Mouse (Mus musculus) stomach, embryonic 16.5 days (tissue): ENCODE results near the gene Erv3. TPM values are rescaled to one million over a fixed set of nuclear protein-coding genes. Genes with fewer than 3 reads are reported as not detected.

ENCODE experiments used
- ATAC-seq: fragments of 200-750 bp; cut with Nextera tagmentation; 2 replicates; pipeline ENCODE4 v1.8.0; 2017; ENCODE audit warnings: moderate number of reproducible peaks, moderate TSS enrichment; ENCODE audit not compliant: insufficient read depth, low FRiP score
- H3K27ac ChIP-seq: fragments of 300-500 bp; sonication (generic); 2 replicates; pipeline ENCODE4 v1.5.1; 2014; ENCODE audit warnings: low read length
- H3K27me3 ChIP-seq: fragments of 300-500 bp; sonication (generic); 2 replicates; pipeline ENCODE4 v1.6.1; 2014; ENCODE audit warnings: low read length, control low read depth, mixed read lengths; ENCODE audit not compliant: control insufficient read depth, insufficient read depth
- H3K36me3 ChIP-seq: fragments of 300-500 bp; sonication (generic); 2 replicates; pipeline ENCODE4 v1.6.1; 2014; ENCODE audit warnings: low read length; ENCODE audit not compliant: control insufficient read depth, insufficient read depth
- H3K4me1 ChIP-seq: fragments of 300-500 bp; sonication (generic); 2 replicates; pipeline ENCODE4 v1.6.1; 2014; ENCODE audit warnings: low read length, control low read depth, mixed read lengths; ENCODE audit not compliant: control insufficient read depth, insufficient read depth
- H3K4me2 ChIP-seq: fragments of 300-500 bp; sonication (generic); 2 replicates; pipeline ENCODE4 v1.6.1; 2014; ENCODE audit warnings: low read depth, low read length, mixed read lengths
- H3K4me3 ChIP-seq: fragments of 300-500 bp; sonication (generic); replicated peaks from 2 replicates; pipeline ENCODE4 v1.5.1; 2014; ENCODE audit warnings: mild to moderate bottlenecking, low read length
- H3K9ac ChIP-seq: fragments of 300-500 bp; sonication (generic); 2 replicates; pipeline ENCODE4 v1.6.1; 2014; ENCODE audit warnings: low read length
- H3K9me3 ChIP-seq: fragments of 300-500 bp; sonication (generic); replicated peaks from 2 replicates; pipeline ENCODE4 v1.6.1; 2016; ENCODE audit warnings: low read length, control low read depth; ENCODE audit not compliant: control insufficient read depth
- WGBS: fragments of 180-500 bp; shearing (Covaris S2); extraction: QIAGEN DNeasy Blood & Tissue Kit; methylation state at CpG from one replicate; pipeline ENCODE4 v1.1.7; 2014; 5-methylcytosine and 5-hydroxymethylcytosine counted together
- polyA plus RNA-seq: library from polyadenylated mRNA; unstranded; fragments of >200 nt; fragmentation: Nextera tagmentation; extraction: Ambion mirVana; gene quantifications from 2 replicates; pipeline ENCODE4 v1.2.1, GENCODE M21; 2015

The Erv3 gene
- polyA plus RNA-seq, 1 experiment from 2014 or later, result not detected

- H3K27ac ChIP-seq, result peak overlapping the region; percentile 81; the same call in 1 of the 2 replicates
- H3K9ac ChIP-seq, result no peak overlapping the region
- ATAC-seq, result peak; percentile 71; the same call in 1 of the 2 replicates
- no peaks in the 10 kb centered on the region for H3K27me3 ChIP-seq
- no peak overlapping the region for H3K4me2 ChIP-seq
- no peaks in the 10 kb centered on the region for H3K36me3 ChIP-seq
- 14% methylated on average over 2 of the region's 3 CpGs for WGBS
- 0 out of 2 replicates have a peak, but pooled peaks cover 2% of the 10 kb centered on the region for H3K4me1 ChIP-seq
- no peaks in the 10 kb centered on the region for H3K9me3 ChIP-seq
- no peak overlapping the region for H3K4me3 ChIP-seq
Measured at GRCm38 (mm10) chr2:131902423-131902822, 42.9 kb upstream of the Erv3 start.

DNA sequence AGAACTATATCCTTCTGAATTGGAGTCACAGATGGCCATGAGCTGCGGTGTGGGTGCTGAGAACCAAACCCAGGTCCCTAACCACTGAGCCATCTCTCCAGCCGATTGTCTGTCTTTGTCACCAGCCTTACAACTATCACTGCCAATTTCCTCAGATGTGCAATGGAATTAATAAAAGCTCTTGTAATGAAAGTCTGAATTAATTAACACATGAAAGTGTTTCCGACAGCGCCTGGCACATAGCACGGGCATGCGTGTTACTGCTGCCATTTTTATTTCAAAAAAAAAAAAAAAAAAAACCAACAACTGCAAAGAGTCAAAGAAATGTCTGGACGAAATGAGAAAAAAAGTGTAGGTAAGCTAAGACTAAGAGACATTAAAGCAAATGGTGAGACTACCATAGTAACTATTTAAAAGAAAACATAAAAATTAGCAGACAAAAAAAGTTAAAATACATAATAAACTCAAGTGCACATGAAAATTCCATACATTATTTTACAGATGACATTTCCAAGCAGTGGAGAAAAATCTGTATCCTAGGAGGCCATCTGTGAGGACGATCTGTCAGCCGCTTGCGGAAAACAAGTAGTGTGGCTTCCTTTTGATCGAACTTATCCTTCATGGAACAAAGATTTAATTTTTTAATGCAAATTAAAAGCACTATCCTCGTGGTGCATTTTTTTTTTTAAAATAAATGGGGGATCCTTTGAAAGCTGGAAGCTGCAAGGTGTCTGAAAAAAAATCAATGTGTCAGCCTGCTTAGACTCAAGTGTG, 38.0 kb upstream of the Erv3 start:
- H3K27me3 ChIP-seq, result no peaks in the 10 kb centered on the region
- H3K4me3 ChIP-seq, result no peak overlapping the region
- WGBS, result 88% methylated on average over 12 of the region's 12 CpGs
- no peak overlapping the region for H3K4me2 ChIP-seq
- no peaks in the 10 kb centered on the region for H3K9me3 ChIP-seq
- ATAC-seq, result no peak
- H3K36me3 ChIP-seq, result no peaks in the 10 kb centered on the region
- no peak overlapping the region for H3K27ac ChIP-seq
- H3K4me1 ChIP-seq, result no peaks in the 10 kb centered on the region
- no peak overlapping the region for H3K9ac ChIP-seq

GRCm38 (mm10) chr2:131896011-131896410, 36.5 kb upstream of the Erv3 start:
- no peak overlapping the region for H3K4me2 ChIP-seq
- no peaks in the 10 kb centered on the region for H3K4me1 ChIP-seq
- no peak overlapping the region for H3K9ac ChIP-seq
- no peak overlapping the region for H3K4me3 ChIP-seq
- H3K9me3 ChIP-seq, result no peaks in the 10 kb centered on the region
- no peak overlapping the region for H3K27ac ChIP-seq
- no peaks in the 10 kb centered on the region for H3K27me3 ChIP-seq
- ATAC-seq, result no peak
- H3K36me3 ChIP-seq, result no peaks in the 10 kb centered on the region
- WGBS, result 77% methylated on average over 4 of the region's 4 CpGs

GRCm38 (mm10) chr2:131895106-131895505, 35.6 kb upstream of the Erv3 start:
- no peaks in the 10 kb centered on the region for H3K36me3 ChIP-seq
- no peaks in the 10 kb centered on the region for H3K27me3 ChIP-seq
- H3K4me1 ChIP-seq, result no peaks in the 10 kb centered on the region
- no peak overlapping the region for H3K4me3 ChIP-seq
- 56% methylated on average over 2 of the region's 2 CpGs for WGBS
- no peaks in the 10 kb centered on the region for H3K9me3 ChIP-seq
- H3K9ac ChIP-seq, result no peak overlapping the region
- no peak overlapping the region for H3K27ac ChIP-seq
- H3K4me2 ChIP-seq, result no peak overlapping the region
- no peak for ATAC-seq

DNA sequence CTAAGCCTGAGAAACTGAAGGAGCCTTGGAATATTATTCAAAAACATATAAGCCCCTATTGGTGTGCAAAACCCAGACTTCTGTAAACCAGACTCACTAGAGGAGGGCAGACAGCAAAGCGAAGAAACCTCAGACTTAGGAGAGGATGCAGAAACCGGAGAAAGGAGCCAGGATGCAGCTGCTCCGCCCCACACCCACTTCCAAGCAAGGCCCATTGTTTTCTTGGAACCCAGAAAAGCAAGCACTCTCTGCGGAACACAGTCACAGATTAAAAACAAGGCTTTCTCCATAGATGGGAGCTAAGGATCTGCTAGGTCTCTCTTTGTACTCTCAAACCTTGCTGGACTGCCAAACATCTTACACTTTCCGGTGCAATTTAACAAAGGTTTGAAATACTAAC, 33.0 kb upstream of the Erv3 start:
- Histone ChIP-seq H3K4me2 (no peak overlapping the region), H3K9ac (no peak overlapping the region), H3K27me3 (no peaks in the 10 kb centered on the region), H3K4me1 (no peaks in the 10 kb centered on the region), H3K4me3 (no peak overlapping the region), H3K27ac (0 out of 2 replicates have a peak overlapping the region, but pooled peaks have one; percentile 2), H3K9me3 (no peaks in the 10 kb centered on the region), H3K36me3 (no peaks in the 10 kb centered on the region)
- ATAC-seq, result no peak
- 42% methylated on average over 5 of the region's 5 CpGs for WGBS

GRCm38 (mm10) chr2:131888233-131888632, 28.7 kb upstream of the Erv3 start:
- H3K9ac ChIP-seq, result no peak overlapping the region
- ATAC-seq, result no peak
- no peak overlapping the region for H3K4me2 ChIP-seq
- no peaks in the 10 kb centered on the region for H3K4me1 ChIP-seq
- no peaks in the 10 kb centered on the region for H3K27me3 ChIP-seq
- 50% methylated on average over 7 of the region's 7 CpGs for WGBS
- no peak overlapping the region for H3K4me3 ChIP-seq
- no peaks in the 10 kb centered on the region for H3K36me3 ChIP-seq
- H3K9me3 ChIP-seq, result no peaks in the 10 kb centered on the region
- no peak overlapping the region for H3K27ac ChIP-seq

DNA sequence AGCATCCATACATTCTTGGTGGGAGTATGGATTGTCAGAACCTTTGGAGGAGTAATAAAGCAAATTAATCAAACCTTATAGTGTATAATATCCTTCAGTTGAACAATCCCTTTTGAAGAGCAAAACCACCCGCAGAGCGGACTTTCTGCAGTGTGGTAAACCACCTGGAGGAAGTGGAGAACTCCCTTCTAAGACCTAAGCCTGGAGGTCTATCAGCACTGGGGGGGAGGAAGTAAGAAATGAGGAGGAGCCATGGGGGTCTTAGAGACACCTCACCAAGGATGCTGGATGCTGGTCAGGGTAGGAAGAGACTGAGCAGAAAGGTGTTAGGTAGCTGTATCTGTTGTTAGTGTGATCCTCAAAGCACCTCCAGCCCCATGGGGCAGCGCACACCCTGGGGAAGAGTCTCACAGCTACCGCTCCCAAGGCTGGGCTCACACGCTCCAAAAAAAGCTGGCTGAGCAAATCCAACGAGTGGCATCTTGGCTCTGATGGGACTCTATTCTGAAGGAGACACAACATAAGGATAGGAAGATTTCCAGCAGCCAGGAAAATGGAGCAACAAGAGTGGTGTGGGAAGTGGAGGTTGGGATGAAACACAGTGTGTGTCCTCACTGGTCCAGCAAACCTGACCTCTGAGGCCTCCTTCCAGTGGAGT, 27.1 kb upstream of the Erv3 start:
- H3K4me1 ChIP-seq, result no peaks in the 10 kb centered on the region
- H3K36me3 ChIP-seq, result no peaks in the 10 kb centered on the region
- no peak overlapping the region for H3K4me3 ChIP-seq
- H3K9me3 ChIP-seq, result no peaks in the 10 kb centered on the region
- H3K9ac ChIP-seq, result no peak overlapping the region
- ATAC-seq, result no peak
- 80% methylated on average over 6 of the region's 6 CpGs for WGBS
- H3K4me2 ChIP-seq, result no peak overlapping the region
- H3K27ac ChIP-seq, result no peak overlapping the region
- H3K27me3 ChIP-seq, result no peaks in the 10 kb centered on the region

GRCm38 (mm10) chr2:131883136-131883535, 23.6 kb upstream of the Erv3 start:
- no peak overlapping the region for H3K4me2 ChIP-seq
- WGBS, result 47% methylated on average over 2 of the region's 2 CpGs
- no peaks in the 10 kb centered on the region for H3K9me3 ChIP-seq
- no peaks in the 10 kb centered on the region for H3K27me3 ChIP-seq
- H3K4me1 ChIP-seq, result no peaks in the 10 kb centered on the region
- no peak for ATAC-seq
- H3K36me3 ChIP-seq, result no peaks in the 10 kb centered on the region
- H3K27ac ChIP-seq, result no peak overlapping the region
- no peak overlapping the region for H3K9ac ChIP-seq
- H3K4me3 ChIP-seq, result no peak overlapping the region

- H3K9ac ChIP-seq, result no peak overlapping the region
- H3K4me1 ChIP-seq, result no peaks in the 10 kb centered on the region
- H3K27ac ChIP-seq, result no peak overlapping the region
- no peaks in the 10 kb centered on the region for H3K27me3 ChIP-seq
- H3K9me3 ChIP-seq, result no peaks in the 10 kb centered on the region
- H3K36me3 ChIP-seq, result no peaks in the 10 kb centered on the region
- no peak overlapping the region for H3K4me3 ChIP-seq
- no peak for ATAC-seq
- WGBS, result 63% methylated on average over 4 of the region's 4 CpGs
- H3K4me2 ChIP-seq, result no peak overlapping the region
Measured at GRCm38 (mm10) chr2:131881766-131882165, 22.2 kb upstream of the Erv3 start.
